Mouse (Mus musculus): ENCODE results near the gene Mib2.

GRCm38 (mm10) chr4:155668689-155669597, at the start of gene Mib2:
- TF ChIP-seq CTCF (IDR thresholded peaks at IDR 0.05; ENCODE audit: low read depth) (no peak), EP300 (IDR thresholded peaks at IDR 0.05; ENCODE audit: low read depth) (no peak)

All from liver, embryonic 14.5 days (tissue).